Mouse (Mus musculus) midbrain, embryonic 11.5 days (tissue): ENCODE results near the gene Washc4. TPM values are rescaled to one million over a fixed set of nuclear protein-coding genes. Genes with fewer than 3 reads are reported as not detected.
"Not testable (repeated sequence)": the region's sequence is repeated elsewhere in the genome, so short reads cannot be mapped to it uniquely, and the experiment has no call there.

Experiments
- ATAC-seq: fragments of 200-750 bp; cut with Nextera tagmentation; 2 replicates; pipeline ENCODE4 v1.8.0; 2017; ENCODE audit warnings: moderate TSS enrichment, moderate library complexity; ENCODE audit not compliant: low FRiP score
- DNase-seq: peaks from one replicate; pipeline ENCODE4 v3.0.0; 2015; ENCODE audit warnings: low spot score; ENCODE audit errors: missing footprints
- H3K27ac ChIP-seq: fragments of 300-500 bp; sonication (generic); 2 replicates; pipeline ENCODE4 v1.5.1; 2014; ENCODE audit warnings: low read depth, low read length
- H3K27me3 ChIP-seq: fragments of 300-500 bp; sonication (generic); 2 replicates; pipeline ENCODE4 v1.6.1; 2014; ENCODE audit warnings: mild to moderate bottlenecking, low read length, moderate library complexity, mixed read lengths; ENCODE audit not compliant: control insufficient read depth, insufficient read depth
- H3K36me3 ChIP-seq: fragments of 300-500 bp; sonication (generic); 2 replicates; pipeline ENCODE4 v1.6.1; 2014; ENCODE audit warnings: mild to moderate bottlenecking, low read length, moderate library complexity, mixed read lengths; ENCODE audit not compliant: control insufficient read depth, insufficient read depth
- H3K4me1 ChIP-seq: fragments of 300-500 bp; sonication (generic); 2 replicates; pipeline ENCODE4 v1.6.1; 2014; ENCODE audit warnings: low read length; ENCODE audit not compliant: control insufficient read depth, insufficient read depth
- H3K4me2 ChIP-seq: fragments of 300-500 bp; sonication (generic); 2 replicates; pipeline ENCODE4 v1.6.1; 2014; ENCODE audit warnings: mild to moderate bottlenecking, moderate library complexity
- H3K4me3 ChIP-seq: fragments of 300-500 bp; sonication (generic); 2 replicates; pipeline ENCODE4 v1.5.1; 2014; ENCODE audit warnings: low read depth, low read length
- H3K9ac ChIP-seq: fragments of 300-500 bp; sonication (generic); 2 replicates; pipeline ENCODE4 v1.6.1; 2014; ENCODE audit warnings: low read length
- H3K9me3 ChIP-seq: fragments of 300-500 bp; sonication (generic); 2 replicates; pipeline ENCODE4 v1.6.1; 2016; ENCODE audit warnings: low read length; ENCODE audit not compliant: control insufficient read depth
- WGBS: fragments of 180-500 bp; shearing (Covaris S2); extraction: QIAGEN DNeasy Blood & Tissue Kit; methylation state at CpG from one replicate; pipeline ENCODE4 v1.1.7; 2014; 5-methylcytosine and 5-hydroxymethylcytosine counted together
- polyA plus RNA-seq: library from polyadenylated mRNA; unstranded; fragments of >200 nt; fragmentation: Nextera tagmentation; extraction: Ambion mirVana; gene quantifications from 2 replicates; pipeline ENCODE4 v1.2.1, GENCODE M21; 2014

Gene Washc4
- 36.7 and 40.8 TPM in 2 replicates for polyA plus RNA-seq

DNA sequence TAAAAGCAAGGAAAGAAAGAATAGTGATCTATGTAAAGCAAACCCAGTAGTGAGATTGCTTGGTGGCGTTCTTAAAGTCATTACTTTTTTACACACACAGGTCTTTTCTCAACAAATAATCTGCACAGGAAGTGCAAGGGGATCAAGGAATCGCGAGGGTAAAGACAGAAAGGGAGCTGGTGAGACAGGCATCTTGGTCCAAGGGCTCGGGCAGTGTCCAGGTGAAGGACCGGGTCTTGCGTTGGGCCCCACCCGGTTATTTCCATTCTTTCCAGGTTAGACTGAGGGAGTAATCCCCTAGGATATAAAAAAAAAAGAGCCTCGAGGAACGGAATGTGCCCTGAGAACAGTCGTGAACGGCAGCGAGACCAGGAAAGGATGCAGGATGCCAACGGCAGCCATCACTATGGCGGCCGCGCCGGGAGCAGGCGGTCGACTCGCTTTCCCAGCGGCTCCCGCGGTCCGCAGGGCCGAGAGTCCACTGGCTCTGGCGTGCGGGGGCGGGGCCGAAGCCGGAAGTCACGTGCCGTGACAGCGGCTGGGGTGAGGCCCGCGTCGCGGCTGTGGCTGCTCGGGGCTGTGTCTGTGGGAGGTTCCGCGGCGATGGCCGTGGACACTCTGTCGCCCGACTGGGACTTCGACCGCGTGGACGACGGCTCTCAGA is at the start of gene Washc4:
Gene Washc4 (plus strand): TSS at position 314 of the 664 bp plus-strand sequence.
- Histone ChIP-seq H3K27me3 (no peaks in the 10 kb centered on the region), H3K4me1 (peaks cover 10% of the 10 kb centered on the region), H3K9ac (peak within 1 kb of the TSS; percentile 86), H3K36me3 (no peaks in the 10 kb centered on the region; the same call in 1 of the 2 replicates), H3K4me3 (peak within 1 kb of the TSS; percentile 90), H3K27ac (peak within 1 kb of the TSS; percentile 65; the same call in 1 of the 2 replicates), H3K4me2 (peak within 1 kb of the TSS; percentile 56), H3K9me3 (no peaks in the 10 kb centered on the region)
- peak; percentile 100 for ATAC-seq
- DNase-seq, result peak; percentile 98
- 3% methylated on average over 49 of the region's 49 CpGs for WGBS

DNA sequence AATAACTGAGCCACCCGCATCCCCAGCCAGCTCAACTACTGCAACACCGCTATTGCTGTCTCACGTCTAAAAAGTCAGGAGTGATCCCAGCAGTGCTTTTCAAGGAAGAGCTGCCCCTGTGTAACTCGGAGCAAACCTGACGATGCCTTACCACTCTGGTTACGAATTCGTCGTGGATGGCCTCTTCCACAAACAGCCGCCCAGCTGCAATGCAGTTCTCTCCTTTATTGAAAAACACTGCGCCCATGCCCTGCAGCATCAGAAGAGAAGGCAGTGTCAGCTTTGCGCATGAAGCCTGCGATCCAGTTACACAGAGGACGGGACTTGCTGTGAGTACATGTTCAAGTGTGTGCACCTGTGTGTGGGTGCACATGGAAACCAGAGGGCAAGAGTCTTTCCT is 46.2 kb upstream of the Washc4 start:
- no peak for ATAC-seq
- WGBS, result 90% methylated on average over 13 of the region's 13 CpGs
- H3K27ac ChIP-seq, result no peak overlapping the region
- H3K9me3 ChIP-seq, result no peaks in the 10 kb centered on the region
- DNase-seq, result no peak
- no peaks in the 10 kb centered on the region for H3K36me3 ChIP-seq
- H3K4me1 ChIP-seq, result no peaks in the 10 kb centered on the region
- no peak overlapping the region for H3K9ac ChIP-seq
- H3K4me3 ChIP-seq, result no peak overlapping the region
- no peaks in the 10 kb centered on the region for H3K27me3 ChIP-seq
- H3K4me2 ChIP-seq, result no peak overlapping the region

DNA sequence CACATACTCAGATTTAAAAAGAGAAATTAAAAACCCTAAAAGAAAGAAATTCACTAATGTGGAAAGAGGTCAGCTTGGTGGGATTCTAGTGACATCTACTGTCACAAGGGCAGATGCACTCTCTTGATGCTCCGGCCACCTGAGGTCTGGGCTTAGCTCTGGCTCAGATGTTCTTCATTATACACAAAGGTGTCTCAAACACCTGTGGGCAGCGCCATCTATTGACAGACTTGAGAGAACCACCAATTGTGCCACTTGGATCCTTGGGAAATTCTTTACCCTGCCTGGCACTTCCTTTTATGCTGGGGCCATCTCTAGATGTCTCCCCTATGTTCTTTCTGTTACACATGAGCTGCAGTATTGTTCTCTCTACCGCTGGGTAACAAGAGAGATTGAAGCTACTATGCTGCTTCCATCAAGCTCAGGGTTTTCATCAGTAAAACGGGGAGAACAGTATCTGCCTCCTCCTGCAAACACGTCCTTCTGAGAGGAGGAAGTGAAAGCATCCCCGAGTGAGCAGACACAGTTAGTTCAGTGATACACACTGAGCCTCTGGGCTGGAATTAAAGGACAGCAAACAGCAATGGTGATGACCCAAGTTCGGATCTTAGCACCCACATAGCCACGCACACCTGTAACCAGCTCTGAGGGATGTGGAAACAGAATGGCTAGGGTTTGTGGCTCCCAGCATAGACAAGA is 34.4 kb upstream of the Washc4 start:
- H3K9ac ChIP-seq, result no peak overlapping the region
- no peak overlapping the region for H3K27ac ChIP-seq
- H3K4me3 ChIP-seq, result no peak overlapping the region
- H3K4me2 ChIP-seq, result no peak overlapping the region
- H3K9me3 ChIP-seq, result no peaks in the 10 kb centered on the region
- H3K27me3 ChIP-seq, result no peaks in the 10 kb centered on the region
- H3K36me3 ChIP-seq, result no peaks in the 10 kb centered on the region
- ATAC-seq, result no peak
- 62% methylated on average over 8 of the region's 8 CpGs for WGBS
- DNase-seq, result no peak
- H3K4me1 ChIP-seq, result no peaks in the 10 kb centered on the region

DNA sequence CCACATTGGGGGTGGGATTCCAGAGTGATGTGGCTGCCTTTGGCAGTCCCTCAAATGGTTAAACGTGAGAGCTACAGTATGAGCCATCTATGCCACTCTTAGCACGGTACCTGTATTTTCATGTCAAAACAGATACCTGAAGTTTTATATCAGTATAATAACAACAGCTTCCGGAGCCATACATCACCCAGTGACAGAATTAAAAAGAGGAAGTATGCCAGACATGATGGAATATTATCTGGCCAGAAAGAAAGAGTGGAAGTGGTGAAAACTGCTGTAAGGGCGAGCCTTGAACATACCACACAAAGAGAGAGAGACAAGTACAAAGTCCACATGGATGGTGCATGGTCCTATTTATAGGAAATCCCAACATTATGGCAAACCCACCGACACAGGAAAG is 32.2 kb upstream of the Washc4 start:
- ATAC-seq (no peak), DNase-seq (no peak)
- H3K27me3 ChIP-seq, result no peaks in the 10 kb centered on the region
- H3K9ac ChIP-seq, result no peak overlapping the region
- no peaks in the 10 kb centered on the region for H3K9me3 ChIP-seq
- no peak overlapping the region for H3K27ac ChIP-seq
- no peaks in the 10 kb centered on the region for H3K36me3 ChIP-seq
- H3K4me1 ChIP-seq, result no peaks in the 10 kb centered on the region
- H3K4me2 ChIP-seq, result no peak overlapping the region
- 84% methylated on average over 5 of the region's 5 CpGs for WGBS
- H3K4me3 ChIP-seq, result no peak overlapping the region

DNA sequence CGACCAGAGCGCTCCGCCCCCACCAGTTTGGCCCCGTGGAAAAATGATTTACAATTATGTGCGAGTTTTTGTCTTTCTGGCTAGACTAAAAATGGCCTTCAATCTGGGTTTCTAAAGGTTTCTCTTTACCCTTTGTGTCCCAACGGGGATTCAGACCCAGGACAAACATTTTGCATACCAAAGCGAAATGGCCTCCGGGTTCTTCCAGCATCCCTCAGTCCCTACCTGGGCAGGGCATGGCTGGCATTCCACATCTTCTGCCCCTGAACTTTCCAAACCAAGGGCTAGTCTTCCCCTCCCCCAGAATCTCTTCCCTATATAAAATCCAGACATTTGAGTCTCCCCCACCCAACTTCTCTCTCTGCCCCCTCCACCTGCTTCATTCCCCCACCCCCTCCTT is 29.8 kb upstream of the Washc4 start:
- ATAC-seq (no peak), DNase-seq (no peak)
- WGBS, result 86% methylated on average over 8 of the region's 8 CpGs
- Histone ChIP-seq H3K27me3 (no peaks in the 10 kb centered on the region), H3K9me3 (no peaks in the 10 kb centered on the region), H3K4me2 (no peak overlapping the region), H3K9ac (no peak overlapping the region), H3K27ac (no peak overlapping the region), H3K4me3 (no peak overlapping the region), H3K36me3 (no peaks in the 10 kb centered on the region), H3K4me1 (no peaks in the 10 kb centered on the region)

DNA sequence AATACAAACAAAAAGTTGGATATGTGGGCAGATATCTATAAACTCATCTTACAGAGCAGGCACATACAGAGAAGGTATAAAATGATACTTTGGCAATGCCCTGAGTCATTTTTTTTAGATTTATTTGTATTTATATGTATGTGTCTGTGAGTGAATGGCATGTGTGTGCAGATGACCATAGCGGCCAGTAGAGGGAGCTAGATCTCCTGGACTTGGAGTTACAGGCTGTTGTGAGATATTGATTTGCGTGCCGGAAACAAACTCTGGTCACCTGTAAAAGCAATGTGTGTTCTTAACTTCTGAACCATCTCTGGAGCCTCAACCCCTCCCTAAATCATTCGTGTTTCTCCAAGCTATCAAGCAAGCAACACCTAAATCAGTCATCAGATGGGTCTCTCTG is 22.6 kb upstream of the Washc4 start:
- no peak for ATAC-seq
- H3K36me3 ChIP-seq, result no peaks in the 10 kb centered on the region
- no peaks in the 10 kb centered on the region for H3K27me3 ChIP-seq

DNA sequence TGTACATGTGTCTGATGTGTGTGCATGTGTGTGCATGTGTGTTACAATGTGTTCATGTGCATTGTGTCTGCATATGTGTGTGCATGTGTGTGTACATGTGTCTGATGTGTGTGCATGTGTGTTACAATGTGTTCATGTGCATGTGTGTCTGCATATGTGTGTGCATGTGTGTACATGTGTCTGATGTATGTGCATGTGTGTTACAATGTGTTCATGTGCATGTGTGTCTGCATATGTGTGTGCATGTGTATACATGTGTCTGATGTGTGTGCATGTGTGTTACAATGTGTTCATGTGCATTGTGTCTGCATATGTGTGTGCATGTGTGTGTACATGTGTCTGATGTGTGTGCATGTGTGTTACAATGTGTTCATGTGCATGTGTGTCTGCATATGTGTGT is 19.3 kb upstream of the Washc4 start:
- not testable (repeated sequence) for H3K4me3 ChIP-seq, H3K4me1 ChIP-seq, ATAC-seq

More for the DNA sequence above, 22.6 kb upstream of the Washc4 start:
- Histone ChIP-seq H3K27ac (no peak overlapping the region), H3K4me2 (no peak overlapping the region), H3K4me1 (no peaks in the 10 kb centered on the region), H3K9me3 (no peaks in the 10 kb centered on the region), H3K9ac (no peak overlapping the region), H3K4me3 (no peak overlapping the region)
- 76% methylated on average over 4 of the region's 4 CpGs for WGBS
- no peak for DNase-seq

DNA sequence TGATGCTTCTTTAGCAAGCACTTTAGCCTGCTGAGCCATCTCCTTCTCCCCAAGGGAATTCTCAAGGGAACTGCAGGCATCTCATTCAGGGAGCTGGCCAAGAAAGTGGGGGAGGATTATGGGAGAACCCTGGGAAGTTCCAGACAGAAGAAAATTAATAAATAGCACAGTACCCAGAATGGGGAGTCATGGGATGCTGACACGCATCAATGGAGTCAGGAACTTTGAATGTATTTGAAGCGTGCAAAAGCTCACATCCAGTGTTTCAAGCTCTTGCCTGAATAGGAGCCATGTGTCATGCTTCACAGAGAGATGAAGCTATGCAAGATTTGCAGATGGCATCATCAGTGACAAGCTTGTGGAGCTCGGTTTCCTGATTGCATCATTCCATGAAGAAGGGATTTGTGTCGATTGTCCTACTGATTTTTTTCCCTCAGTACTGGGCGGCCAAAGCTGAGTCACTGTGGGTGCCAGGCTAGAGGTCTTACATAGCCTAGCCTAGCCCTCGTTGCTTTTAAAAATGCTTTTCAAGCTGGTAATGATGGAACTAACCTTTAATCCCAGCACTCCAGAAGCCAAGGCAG is 13.1 kb upstream of the Washc4 start:
- ATAC-seq, result no peak

More for the DNA sequence above, 19.3 kb upstream of the Washc4 start:
- H3K27ac ChIP-seq, H3K36me3 ChIP-seq, H3K9me3 ChIP-seq, H3K9ac ChIP-seq, H3K27me3 ChIP-seq, H3K4me2 ChIP-seq, DNase-seq: not testable (repeated sequence)

More for the DNA sequence above, 13.1 kb upstream of the Washc4 start:
- Histone ChIP-seq H3K27ac (no peak overlapping the region), H3K27me3 (no peaks in the 10 kb centered on the region), H3K4me2 (no peak overlapping the region), H3K4me1 (no peaks in the 10 kb centered on the region; the same call in 1 of the 2 replicates), H3K36me3 (no peaks in the 10 kb centered on the region), H3K4me3 (no peak overlapping the region), H3K9me3 (no peaks in the 10 kb centered on the region), H3K9ac (no peak overlapping the region)
- no peak for DNase-seq
- WGBS, result 86% methylated on average over 6 of the region's 6 CpGs
